Mouse (Mus musculus): ENCODE results near the gene Fnip1.

Fnip1 gene

GRCm38 (mm10) chr11:54562761-54563160, 124.8 kb downstream of the Fnip1 start:
- no peak for DNase-seq

Data from kidney, adult 18-20 months (tissue).